Mouse (Mus musculus) stomach, embryonic 15.5 days (tissue): ENCODE results near the gene Ifrd1. TPM values are rescaled to one million over a fixed set of nuclear protein-coding genes. Genes with fewer than 3 reads are reported as not detected.
"Not testable (repeated sequence)": the region's sequence is repeated elsewhere in the genome, so short reads cannot be mapped to it uniquely, and the experiment has no call there.

Source experiments
- ATAC-seq: fragments of 200-750 bp; cut with Nextera tagmentation; 2 replicates; pipeline ENCODE4 v1.8.0; 2017; ENCODE audit warnings: low read depth, moderate number of reproducible peaks, moderate TSS enrichment; ENCODE audit not compliant: insufficient read depth, low FRiP score
- H3K27ac ChIP-seq: fragments of 300-500 bp; sonication (generic); 2 replicates; pipeline ENCODE4 v1.5.1; 2015; ENCODE audit warnings: mild to moderate bottlenecking, inconsistent platforms
- H3K27me3 ChIP-seq: fragments of 300-500 bp; sonication (generic); replicated peaks from 2 replicates; pipeline ENCODE4 v1.6.1; 2015; ENCODE audit warnings: inconsistent platforms
- H3K36me3 ChIP-seq: fragments of 300-500 bp; sonication (generic); 2 replicates; pipeline ENCODE4 v1.6.1; 2015; ENCODE audit warnings: inconsistent platforms
- H3K4me1 ChIP-seq: fragments of 300-500 bp; sonication (generic); 2 replicates; pipeline ENCODE4 v1.6.1; 2015; ENCODE audit warnings: inconsistent platforms
- H3K4me2 ChIP-seq: fragments of 300-500 bp; sonication (generic); 2 replicates; pipeline ENCODE4 v1.6.1; 2015; ENCODE audit warnings: mild to moderate bottlenecking, inconsistent platforms
- H3K4me3 ChIP-seq: fragments of 300-500 bp; sonication (generic); replicated peaks from 2 replicates; pipeline ENCODE4 v1.5.1; 2015; ENCODE audit warnings: inconsistent platforms
- H3K9ac ChIP-seq: fragments of 300-500 bp; sonication (generic); 2 replicates; pipeline ENCODE4 v1.6.1; 2015; ENCODE audit warnings: inconsistent platforms
- H3K9me3 ChIP-seq: fragments of 300-500 bp; sonication (generic); 2 replicates; pipeline ENCODE4 v1.6.1; 2016; ENCODE audit warnings: inconsistent platforms
- WGBS: fragments of 180-500 bp; shearing (Covaris S2); methylation state at CpG from one replicate; pipeline ENCODE4 v1.1.7; 2015; 5-methylcytosine and 5-hydroxymethylcytosine counted together
- microRNA counts: library from miRNA; unstranded; fragments of <30 nt; microRNA quantifications from one replicate; lab custom pipeline; 2016
- microRNA-seq: library from miRNA; unstranded; fragments of <30 nt; microRNA quantifications from one replicate; pipeline ENCODE4, GENCODE M21; 2016
- polyA plus RNA-seq: library from polyadenylated mRNA; unstranded; fragments of >200 nt; fragmentation: Nextera tagmentation; extraction: Ambion mirVana; gene quantifications from 2 replicates; pipeline ENCODE4 v1.2.1, GENCODE M21; 2015

Gene Ifrd1
- polyA plus RNA-seq, 1 experiment from 2014 or later = 90.1 TPM

- Histone ChIP-seq H3K4me2 (no peak overlapping the region), H3K4me1 (no peaks in the 10 kb centered on the region), H3K27ac (no peak overlapping the region), H3K9ac (no peak overlapping the region), H3K27me3 (no peaks in the 10 kb centered on the region), H3K9me3 (no peaks in the 10 kb centered on the region), H3K36me3 (no peaks in the 10 kb centered on the region), H3K4me3 (no peak overlapping the region)
- no peak for ATAC-seq
- 60% methylated on average over 6 of the region's 6 CpGs for WGBS
Observed at GRCm38 (mm10) chr12:40177089-40177488, 71.2 kb downstream of the Ifrd1 start.

- Histone ChIP-seq H3K4me2 (no peak overlapping the region), H3K4me1 (no peaks in the 10 kb centered on the region), H3K9me3 (no peaks in the 10 kb centered on the region), H3K4me3 (no peak overlapping the region), H3K27me3 (no peaks in the 10 kb centered on the region), H3K27ac (no peak overlapping the region), H3K36me3 (no peaks in the 10 kb centered on the region), H3K9ac (no peak overlapping the region)
- WGBS = 72% methylated on average over 2 of the region's 2 CpGs
- no peak for ATAC-seq
Observed at GRCm38 (mm10) chr12:40176158-40176557, 72.1 kb downstream of the Ifrd1 start.

- not testable (repeated sequence) for H3K36me3 ChIP-seq, H3K9me3 ChIP-seq, H3K27me3 ChIP-seq, H3K4me3 ChIP-seq, H3K27ac ChIP-seq, H3K4me2 ChIP-seq, H3K9ac ChIP-seq, H3K4me1 ChIP-seq, ATAC-seq
- WGBS = 26% methylated on average over 1 of the region's 1 CpGs
Observed at GRCm38 (mm10) chr12:40175171-40175570, 73.1 kb downstream of the Ifrd1 start.

GRCm38 (mm10) chr12:40171637-40172036, 76.7 kb downstream of the Ifrd1 start:
- Histone ChIP-seq H3K27me3 (no peaks in the 10 kb centered on the region), H3K4me3 (no peak overlapping the region), H3K9ac (no peak overlapping the region), H3K4me2 (no peak overlapping the region), H3K36me3 (no peaks in the 10 kb centered on the region), H3K27ac (no peak overlapping the region), H3K4me1 (no peaks in the 10 kb centered on the region), H3K9me3 (no peaks in the 10 kb centered on the region)
- no peak for ATAC-seq
- WGBS = 71% methylated on average over 2 of the region's 2 CpGs

GRCm38 (mm10) chr12:40169675-40170074, 78.6 kb downstream of the Ifrd1 start:
- H3K36me3 ChIP-seq = no peaks in the 10 kb centered on the region
- no peaks in the 10 kb centered on the region for H3K4me1 ChIP-seq
- ATAC-seq = no peak
- no peak overlapping the region for H3K27ac ChIP-seq
- no peak overlapping the region for H3K9ac ChIP-seq
- H3K4me3 ChIP-seq = no peak overlapping the region
- H3K4me2 ChIP-seq = no peak overlapping the region
- H3K27me3 ChIP-seq = no peaks in the 10 kb centered on the region
- no peaks in the 10 kb centered on the region for H3K9me3 ChIP-seq
- WGBS = 95% methylated on average over 1 of the region's 1 CpGs

DNA sequence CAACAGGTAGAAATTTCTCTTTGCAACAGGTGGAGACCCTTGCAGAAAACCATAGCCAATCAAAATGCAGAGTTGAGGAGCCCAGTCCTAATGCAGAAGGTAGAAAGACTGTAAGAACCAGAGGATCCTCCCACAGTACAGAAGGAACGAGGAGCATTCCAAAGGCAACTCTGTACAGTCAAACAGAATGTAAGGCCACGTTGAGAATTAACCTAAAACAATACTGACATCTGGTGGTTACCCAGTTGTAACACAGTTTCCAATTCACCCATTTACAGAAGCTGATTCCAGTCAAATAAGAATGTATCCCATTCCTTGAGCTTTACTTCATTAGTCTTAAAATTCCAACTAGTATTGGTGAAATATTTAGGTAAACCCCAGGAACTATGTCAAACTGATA, 83.7 kb downstream of the Ifrd1 start:
- Histone ChIP-seq H3K4me3 (no peak overlapping the region), H3K4me2 (no peak overlapping the region), H3K9ac (no peak overlapping the region), H3K9me3 (no peaks in the 10 kb centered on the region), H3K36me3 (no peaks in the 10 kb centered on the region), H3K27ac (no peak overlapping the region), H3K27me3 (no peaks in the 10 kb centered on the region), H3K4me1 (no peaks in the 10 kb centered on the region)
- 0% methylated on average over 2 of the region's 2 CpGs for WGBS
- no peak for ATAC-seq

GRCm38 (mm10) chr12:40160777-40161176, 87.5 kb downstream of the Ifrd1 start:
- 63% methylated on average over 2 of the region's 2 CpGs for WGBS
- ATAC-seq = no peak
- H3K4me2 ChIP-seq = no peak overlapping the region
- H3K36me3 ChIP-seq = no peaks in the 10 kb centered on the region
- H3K4me3 ChIP-seq = no peak overlapping the region
- H3K4me1 ChIP-seq = no peaks in the 10 kb centered on the region
- H3K27me3 ChIP-seq = no peaks in the 10 kb centered on the region
- no peaks in the 10 kb centered on the region for H3K9me3 ChIP-seq
- no peak overlapping the region for H3K27ac ChIP-seq
- H3K9ac ChIP-seq = no peak overlapping the region

DNA sequence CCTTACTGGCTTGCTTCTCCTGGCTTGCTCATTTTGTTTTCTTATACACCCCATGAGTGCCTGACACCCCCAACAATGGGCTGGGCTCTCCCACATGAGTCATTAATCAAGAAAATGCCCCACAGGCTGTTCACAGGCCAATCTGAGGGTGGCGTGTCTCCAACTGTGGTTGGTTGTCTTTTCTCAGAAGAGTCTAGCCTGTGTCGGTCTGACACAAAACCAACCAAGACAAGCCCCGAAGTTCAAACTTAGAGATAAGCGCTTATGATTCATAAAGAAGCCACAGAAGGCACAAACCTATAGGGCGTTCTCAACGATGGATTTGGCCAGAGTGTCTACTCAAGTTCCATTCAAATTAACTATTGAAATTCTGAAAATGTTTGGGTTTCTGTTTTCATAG, 94.1 kb downstream of the Ifrd1 start:
- Histone ChIP-seq H3K4me3 (no peak overlapping the region), H3K36me3 (no peaks in the 10 kb centered on the region), H3K27ac (no peak overlapping the region), H3K9ac (no peak overlapping the region), H3K4me2 (no peak overlapping the region), H3K4me1 (no peaks in the 10 kb centered on the region), H3K9me3 (no peaks in the 10 kb centered on the region), H3K27me3 (no peaks in the 10 kb centered on the region)
- ATAC-seq = no peak
- WGBS = 89% methylated on average over 6 of the region's 6 CpGs

DNA sequence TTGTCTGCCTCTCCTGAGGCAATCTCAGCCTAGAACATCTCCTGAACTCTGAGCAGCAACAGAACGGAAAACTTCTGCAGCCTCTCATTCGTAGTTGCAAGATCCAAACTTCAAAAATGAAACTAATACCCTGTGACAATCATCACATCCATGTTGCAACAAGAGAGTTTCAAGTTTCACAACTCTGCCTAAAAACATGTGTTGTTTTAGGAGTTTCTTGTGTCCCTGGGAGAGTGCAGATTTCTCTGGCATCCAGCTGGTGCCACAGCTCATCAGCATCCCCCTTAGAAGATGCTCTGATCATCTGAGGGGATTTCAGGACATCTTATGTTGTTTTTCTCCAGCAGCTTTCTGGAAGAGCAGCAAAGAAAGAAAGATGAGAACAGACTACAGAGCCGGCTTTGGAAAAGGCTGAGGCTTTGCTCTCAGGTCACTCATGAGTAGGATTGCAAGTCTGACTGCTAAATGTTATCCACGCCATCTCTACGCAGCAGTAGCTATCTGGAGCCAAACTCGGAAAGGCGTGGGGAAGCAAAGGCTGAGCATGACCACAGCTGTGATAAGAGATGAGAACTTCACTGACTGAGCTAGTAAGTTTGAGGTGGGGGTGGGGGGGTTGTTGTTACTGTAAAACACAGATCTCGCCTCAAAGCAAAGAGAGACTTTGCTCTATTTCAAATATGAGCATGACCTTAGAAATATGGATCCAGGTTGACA, 95.8 kb downstream of the Ifrd1 start:
- no peaks in the 10 kb centered on the region for H3K4me1 ChIP-seq
- H3K4me2 ChIP-seq = no peak overlapping the region
- no peak overlapping the region for H3K9ac ChIP-seq
- no peaks in the 10 kb centered on the region for H3K9me3 ChIP-seq
- ATAC-seq = no peak
- H3K27me3 ChIP-seq = no peaks in the 10 kb centered on the region
- 74% methylated on average over 8 of the region's 8 CpGs for WGBS
- no peak overlapping the region for H3K27ac ChIP-seq
- no peaks in the 10 kb centered on the region for H3K36me3 ChIP-seq
- no peak overlapping the region for H3K4me3 ChIP-seq

MicroRNAs within 50 kb of the gene (microRNA counts, 519-probe panel; counts per million panel counts)
- microRNA mmu-miR-1938 (lab: Ali Mortazavi, UCI) = not detected

Small RNA genes within 50 kb of the gene (microRNA-seq; reads per million reads assigned to microRNA genes)
- gene Mir1938 = not detected

Other genes with a start within 250 kb of the Ifrd1 start
- 47.9 and 49.0 TPM in 2 replicates for gene Arl4a, start 210.5 kb downstream of the Ifrd1 start, polyA plus RNA-seq
- 9.4 and 13.7 TPM in 2 replicates for gene Scin, start 114.3 kb downstream of the Ifrd1 start, polyA plus RNA-seq
- 0.13 and 0.18 TPM in 2 replicates for gene Lsmem1, start 49.0 kb downstream of the Ifrd1 start, polyA plus RNA-seq
- 32.4 and 34.2 TPM in 2 replicates for gene Zfp277, start 197.4 kb upstream of the Ifrd1 start, polyA plus RNA-seq
- gene Dock4, start 197.4 kb upstream of the Ifrd1 start, polyA plus RNA-seq = 7.8 and 7.9 TPM in 2 replicates